Mouse (Mus musculus) MEL (cell line): ENCODE results near the gene Agtr1b. TPM values are rescaled to one million over a fixed set of nuclear protein-coding genes. Genes with fewer than 3 reads are reported as not detected.

Experiments used
- DNase-seq: peaks from one replicate; pipeline ENCODE4 v3.0.0; 2011; ENCODE audit warnings: low read depth, low spot score
- H3K27ac ChIP-seq: 2 replicates; pipeline ENCODE4 v1.5.1; 2012; ENCODE audit warnings: low read depth, mild to moderate bottlenecking, control low read depth, low read length, moderate library complexity; ENCODE audit not compliant: control insufficient read depth
- H3K27me3 ChIP-seq, 2 experiments: fragments of 150-350 bp in 1 of 2; sonication (generic) in 1 of 2; 2 replicates each; pipeline ENCODE4 v1.6.1; 2012; ENCODE audit warnings: low read length in 2 of 2, mild to moderate bottlenecking in 2 of 2, improper control_type of control experiment in 1 of 2, moderate library complexity in 1 of 2; ENCODE audit not compliant: insufficient read depth in 2 of 2, control insufficient read depth in 1 of 2
- H3K36me3 ChIP-seq, 2 experiments: 2 replicates each; pipeline ENCODE4 v1.6.1; 2012 to 2014; ENCODE audit warnings: low read length in 2 of 2, improper control_type of control experiment in 1 of 2, inconsistent platforms in 1 of 2, mild to moderate bottlenecking in 1 of 2; ENCODE audit not compliant: insufficient read depth in 2 of 2, control insufficient read depth in 1 of 2
- H3K4me1 ChIP-seq, 2 experiments: fragments of 150-350 bp in 1 of 2; sonication (generic) in 1 of 2; 2 replicates each; pipeline ENCODE4 v1.6.1; 2012; ENCODE audit warnings: low read length in 2 of 2, improper control_type of control experiment in 1 of 2, mild to moderate bottlenecking in 1 of 2; ENCODE audit not compliant: insufficient read depth in 2 of 2, control insufficient read depth in 1 of 2
- H3K4me3 ChIP-seq, 2 experiments: fragments of 150-350 bp in 1 of 2; sonication (generic) in 1 of 2; 2 replicates each; pipeline ENCODE4 v1.5.1; 2012; ENCODE audit warnings: low read depth in 2 of 2, low read length in 2 of 2, mild to moderate bottlenecking in 2 of 2, moderate library complexity in 2 of 2, control low read depth in 1 of 2, improper control_type of control experiment in 1 of 2; ENCODE audit not compliant: control insufficient read depth in 1 of 2, insufficient read depth in 1 of 2
- H3K79me2 ChIP-seq: 2 replicates; pipeline ENCODE4 v1.6.1; 2012; ENCODE audit warnings: mild to moderate bottlenecking, low read length, moderate library complexity; ENCODE audit not compliant: control insufficient read depth, poor library complexity, insufficient read depth
- H3K9ac ChIP-seq: 2 replicates; pipeline ENCODE4 v1.6.1; 2012; ENCODE audit warnings: low read depth, mild to moderate bottlenecking, control low read depth, low read length, moderate library complexity; ENCODE audit not compliant: control insufficient read depth, poor library complexity, severe bottlenecking
- H3K9me3 ChIP-seq: fragments of 150-350 bp; sonication (generic); replicated peaks from 2 replicates; pipeline ENCODE4 v1.6.1; 2012; ENCODE audit warnings: mild to moderate bottlenecking, low read length, improper control_type of control experiment, moderate library complexity; ENCODE audit not compliant: insufficient read depth
- BHLHE40 ChIP-seq: IDR thresholded peaks from 2 replicates; pipeline ENCODE4 v1.6.1; 2012; ENCODE audit warnings: low read depth, mild to moderate bottlenecking, inconsistent platforms, low read length, improper control_type of control experiment, borderline replicate concordance
- CHD1 ChIP-seq: IDR thresholded peaks from 2 replicates; pipeline ENCODE4 v1.6.1; 2012; ENCODE audit warnings: low read depth, mild to moderate bottlenecking, inconsistent platforms, low read length, improper control_type of control experiment
- CTCF ChIP-seq, 3 experiments: IDR thresholded peaks in 2 of 3; conservative IDR thresholded peaks in 1 of 3; 2 replicates each; pipeline ENCODE4 v1.5.1; 2011 to 2012; ENCODE audit warnings: low read length in 3 of 3, low read depth in 2 of 3, mild to moderate bottlenecking in 2 of 3, improper control_type of control experiment in 1 of 3, inconsistent platforms in 1 of 3, mixed read lengths in 1 of 3, moderate library complexity in 1 of 3; ENCODE audit not compliant: control insufficient read depth in 1 of 3, insufficient read depth in 1 of 3, poor library complexity in 1 of 3, severe bottlenecking in 1 of 3
- E2F4 ChIP-seq: IDR thresholded peaks from 2 replicates; pipeline ENCODE4 v1.6.1; 2011; ENCODE audit warnings: low read depth, low read length, improper control_type of control experiment, borderline replicate concordance
- ELF1 ChIP-seq: IDR thresholded peaks from 2 replicates; pipeline ENCODE4 v1.6.1; 2014; ENCODE audit warnings: low read depth, mild to moderate bottlenecking, inconsistent platforms, low read length, improper control_type of control experiment, moderate library complexity
- EP300 ChIP-seq, 2 experiments: IDR thresholded peaks; 2 replicates each; pipeline ENCODE4 v1.6.1; 2011; ENCODE audit warnings: improper control_type of control experiment in 2 of 2, low read length in 2 of 2, low read depth in 1 of 2, mild to moderate bottlenecking in 1 of 2
- ETS1 ChIP-seq: IDR thresholded peaks from 2 replicates; pipeline ENCODE4 v1.6.1; 2012; ENCODE audit warnings: low read depth, mild to moderate bottlenecking, inconsistent platforms, low read length, improper control_type of control experiment, moderate library complexity
- GABPA ChIP-seq: IDR thresholded peaks from 2 replicates; pipeline ENCODE4 v1.6.1; 2012; ENCODE audit warnings: low read depth, mild to moderate bottlenecking, inconsistent platforms, low read length, improper control_type of control experiment, moderate library complexity
- GATA1 ChIP-seq: IDR thresholded peaks from 2 replicates; pipeline ENCODE4 v1.6.1; 2011; ENCODE audit warnings: low read depth, low read length, improper control_type of control experiment
- HCFC1 ChIP-seq: IDR thresholded peaks from 2 replicates; pipeline ENCODE4 v1.6.1; 2012; ENCODE audit warnings: low read depth, mild to moderate bottlenecking, inconsistent platforms, low read length, improper control_type of control experiment, moderate library complexity
- JUND ChIP-seq: IDR thresholded peaks from 2 replicates; pipeline ENCODE4 v1.6.1; 2011; ENCODE audit warnings: low read depth, mild to moderate bottlenecking, improper control_type of control experiment, low read length
- KAT2A ChIP-seq: conservative IDR thresholded peaks from 2 replicates; pipeline ENCODE4 v1.6.1; 2012; ENCODE audit warnings: low read depth, low read length, improper control_type of control experiment, inconsistent platforms
- MAFK ChIP-seq: IDR thresholded peaks from 2 replicates; pipeline ENCODE4 v1.6.1; 2011; ENCODE audit warnings: low read depth, mild to moderate bottlenecking, low read length, improper control_type of control experiment, borderline replicate concordance
- MAX ChIP-seq: IDR thresholded peaks from 2 replicates; pipeline ENCODE4 v1.6.1; 2011; ENCODE audit warnings: low read length, improper control_type of control experiment
- MXI1 ChIP-seq: IDR thresholded peaks from 2 replicates; pipeline ENCODE4 v1.6.1; 2011; ENCODE audit warnings: mild to moderate bottlenecking, low read depth, low read length, improper control_type of control experiment
- MYB ChIP-seq: IDR thresholded peaks from 2 replicates; pipeline ENCODE4 v1.6.1; 2011; ENCODE audit warnings: mild to moderate bottlenecking, low read depth, low read length, improper control_type of control experiment
- NELFE ChIP-seq: IDR thresholded peaks from 2 replicates; pipeline ENCODE4 v1.6.1; 2011; ENCODE audit warnings: low read depth, low read length, improper control_type of control experiment
- NRF1 ChIP-seq: IDR thresholded peaks from 2 replicates; pipeline ENCODE4 v1.6.1; 2014; ENCODE audit warnings: low read depth, mild to moderate bottlenecking, inconsistent platforms, low read length, improper control_type of control experiment, moderate library complexity; ENCODE audit not compliant: poor library complexity, insufficient read depth, severe bottlenecking
- POLR2AphosphoS2 ChIP-seq: IDR thresholded peaks from 2 replicates; pipeline ENCODE4 v1.6.1; 2011; ENCODE audit warnings: low read length, improper control_type of control experiment
- RAD21 ChIP-seq: IDR thresholded peaks from 2 replicates; pipeline ENCODE4 v1.6.1; 2011; ENCODE audit warnings: mild to moderate bottlenecking, low read depth, low read length, improper control_type of control experiment
- RCOR1 ChIP-seq: IDR thresholded peaks from 2 replicates; pipeline ENCODE4 v1.6.1; 2012; ENCODE audit warnings: low read depth, mild to moderate bottlenecking, inconsistent platforms, low read length, improper control_type of control experiment
- SMC3 ChIP-seq: IDR thresholded peaks from 2 replicates; pipeline ENCODE4 v1.6.1; 2011; ENCODE audit warnings: low read depth, low read length, improper control_type of control experiment
- UBTF ChIP-seq: IDR thresholded peaks from 2 replicates; pipeline ENCODE4 v1.6.1; 2012; ENCODE audit warnings: low read depth, mild to moderate bottlenecking, inconsistent platforms, low read length, improper control_type of control experiment, moderate library complexity, borderline replicate concordance; ENCODE audit not compliant: insufficient read depth
- USF1 ChIP-seq: IDR thresholded peaks from 2 replicates; pipeline ENCODE4 v1.6.1; 2014; ENCODE audit warnings: low read depth, mild to moderate bottlenecking, inconsistent platforms, low read length, improper control_type of control experiment, moderate library complexity
- USF2 ChIP-seq, 2 experiments: IDR thresholded peaks; 2 replicates each; pipeline ENCODE4 v1.6.1; 2011 to 2012; ENCODE audit warnings: improper control_type of control experiment in 2 of 2, low read length in 2 of 2, borderline replicate concordance in 1 of 2, inconsistent platforms in 1 of 2, low read depth in 1 of 2, mild to moderate bottlenecking in 1 of 2; ENCODE audit not compliant: insufficient read depth in 1 of 2
- ZKSCAN1 ChIP-seq: IDR thresholded peaks from 2 replicates; pipeline ENCODE4 v1.6.1; 2012; ENCODE audit warnings: low read depth, mild to moderate bottlenecking, inconsistent platforms, low read length, improper control_type of control experiment, moderate library complexity
- ZMIZ1 ChIP-seq: IDR thresholded peaks from 2 replicates; pipeline ENCODE4 v1.6.1; 2012; ENCODE audit warnings: low read depth, mild to moderate bottlenecking, inconsistent platforms, low read length, improper control_type of control experiment, moderate library complexity
- polyA plus RNA-seq, 2 experiments: library from polyadenylated mRNA; stranded (reverse) in 1 of 2; unstranded in 1 of 2; fragments of >175 nt in 1 of 2; fragments of >200 nt in 1 of 2; gene quantifications; 2 replicates each; pipeline versions ENCODE4 v1.2.1 to v1.2.4; 2012; ENCODE audit warnings: low replicate concordance in 2 of 2, low read depth in 1 of 2; ENCODE audit not compliant: insufficient read length in 2 of 2, insufficient read depth in 1 of 2, missing spikeins in 1 of 2
- total RNA-seq: library from RNA; depleted of rRNA; stranded (reverse); fragments of 300-350 nt; gene quantifications from 2 replicates; pipeline ENCODE4 v1.2.3, GENCODE M21; 2012

Agtr1b gene
- total and polyA plus RNA-seq, 3 experiments = not detected

- no peak overlapping the region for H3K27ac ChIP-seq
- no peak for DNase-seq
These were observed 75.6 kb downstream of the Agtr1b start for GRCm38 (mm10) chr3:20291370-20291769.

GRCm38 (mm10) chr3:20288761-20289160 is 78.2 kb downstream of the Agtr1b start:
- Histone ChIP-seq H3K79me2 (no peaks in the 10 kb centered on the region), H3K27ac (no peak overlapping the region)

More at GRCm38 (mm10) chr3:20291370-20291769, 75.6 kb downstream of the Agtr1b start:
- H3K9ac ChIP-seq = no peak overlapping the region
- peaks cover 0 to 5% of the 10 kb centered on the region in 2 experiments; a peak in 2 of 4 replicates for H3K4me1 ChIP-seq
- no peaks in the 10 kb centered on the region for H3K27me3 ChIP-seq
- H3K79me2 ChIP-seq = no peaks in the 10 kb centered on the region
- H3K4me3 ChIP-seq = no peak overlapping the region
- no peaks in the 10 kb centered on the region for H3K9me3 ChIP-seq
- TF ChIP-seq CTCF (IDR thresholded peaks at IDR 0.05 in 2 of 3, conservative IDR thresholded peaks at IDR 0.05 in 1 of 3; ENCODE audit: control insufficient read depth in 1 of 3, insufficient read depth in 1 of 3, low read depth in 2 of 3, low read length in 3 of 3, poor library complexity in 1 of 3, severe bottlenecking in 1 of 3) = no peak
- no peak for TF ChIP-seq ZMIZ1
- TF ChIP-seq ELF1 = no peak
- no peak for TF ChIP-seq POLR2AphosphoS2
- no peak for TF ChIP-seq USF1
- TF ChIP-seq RCOR1 = no peak
- no peak for TF ChIP-seq UBTF
- TF ChIP-seq MAFK = no peak
- no peak for TF ChIP-seq GATA1
- TF ChIP-seq MXI1 = no peak
- TF ChIP-seq NRF1 = no peak
- no peak for TF ChIP-seq ETS1
- TF ChIP-seq NELFE = no peak
- no peak for TF ChIP-seq KAT2A
- no peak for TF ChIP-seq MAX
- TF ChIP-seq USF2 (IDR thresholded peaks at IDR 0.05; ENCODE audit: borderline replicate concordance in 1 of 2, insufficient read depth in 1 of 2, low read depth in 1 of 2, low read length in 2 of 2) = no peak
- TF ChIP-seq ZKSCAN1 = no peak
- no peak for TF ChIP-seq EP300 (IDR thresholded peaks at IDR 0.05; ENCODE audit: low read depth in 1 of 2, low read length in 2 of 2)
- TF ChIP-seq JUND = no peak
- TF ChIP-seq BHLHE40 = no peak
- H3K36me3 ChIP-seq = peaks cover 0 to 6% of the 10 kb centered on the region in 2 experiments; a peak in 2 of 4 replicates

More at GRCm38 (mm10) chr3:20288761-20289160, 78.2 kb downstream of the Agtr1b start:
- TF ChIP-seq SMC3 (no peak), GABPA (no peak), CTCF (IDR thresholded peaks at IDR 0.05 in 2 of 3, conservative IDR thresholded peaks at IDR 0.05 in 1 of 3; ENCODE audit: control insufficient read depth in 1 of 3, insufficient read depth in 1 of 3, low read depth in 2 of 3, low read length in 3 of 3, poor library complexity in 1 of 3, severe bottlenecking in 1 of 3) (no peak), KAT2A (no peak), E2F4 (no peak), RAD21 (no peak), MAFK (no peak), HCFC1 (no peak), POLR2AphosphoS2 (no peak), NELFE (no peak), MYB (no peak), MAX (no peak), CHD1 (no peak)
- Histone ChIP-seq H3K4me3 (no peak overlapping the region), H3K9me3 (no peaks in the 10 kb centered on the region), H3K27me3 (no peaks in the 10 kb centered on the region), H3K4me1 (no peaks in the 10 kb centered on the region), H3K9ac (no peak overlapping the region), H3K36me3 (no peaks in the 10 kb centered on the region)
- DNase-seq = no peak
